Comparison of ENCODE assay signal across 16 mouse cellular contexts in genomic region chr19:5665465-5665864, GRCm38 (mm10). TPM values are rescaled to one million over a fixed set of nuclear protein-coding genes. Genes with fewer than 3 reads are reported as not detected.
A peak's percentile ranks its signal among the peaks of the same experiment; 100 is the strongest.
DNase-seq lines count a peak whose midpoint lies in the region; ATAC-seq and TF ChIP-seq lines count a peak whose summit lies in the region.
"Had no signal": no experiment of that assay in that cellular context is flagged by ENCODE, and none has a peak within 500 bp of the region (broad histone marks: within the 10 kb centered on the region; RNA-seq: fewer than 3 reads in every experiment).

No protein-coding gene starts in this region.

- H3K9me3 ChIP-seq in embryonic facial prominence, embryonic 13.5 days, result no peaks in the 10 kb centered on the region
- H3K9me3 ChIP-seq in liver, postnatal 0 days (ENCODE audit: low read length), result no peaks in the 10 kb centered on the region
- H3K9me3 ChIP-seq: hindbrain, embryonic 15.5 days; midbrain, embryonic 12.5 days had no signal

- H3K36me3 ChIP-seq in embryonic facial prominence, embryonic 13.5 days, result peaks cover 61% of the 10 kb centered on the region
- peaks cover 18% of the 10 kb centered on the region for H3K36me3 ChIP-seq in liver, postnatal 0 days (replicated peaks; ENCODE audit: insufficient read depth, low read length)

- H3K4me2 ChIP-seq in embryonic facial prominence, embryonic 13.5 days, result no peak overlapping the region
- peak overlapping the region; percentile 80 for H3K4me2 ChIP-seq in liver, postnatal 0 days (ENCODE audit: low read depth, low read length)
- H3K4me2 ChIP-seq: hindbrain, embryonic 15.5 days; lung, embryonic 14.5 days; midbrain, embryonic 12.5 days had no signal

- peak; percentile 73 for DNase-seq in spleen, adult 12 weeks (ENCODE audit: low spot score)
- DNase-seq in spleen, adult 18-20 months, result no peak
- peak; percentile 81 for DNase-seq in liver, postnatal 0 days
- DNase-seq in layer of hippocampus, adult 18-20 months (ENCODE audit: low spot score in 2 of 2), result no peak
- no peak for DNase-seq in adrenal gland, postnatal 36 days
- DNase-seq in embryo, embryonic 11 days, result no peak
- DNase-seq: heart, adult 18-20 months; kidney, postnatal 10 days; lung, embryonic 14.5 days; right cerebral cortex, postnatal 14 days had no signal

- H3K27me3 ChIP-seq in embryonic facial prominence, embryonic 13.5 days, result no peaks in the 10 kb centered on the region
- H3K27me3 ChIP-seq in liver, postnatal 0 days (ENCODE audit: insufficient read depth, low read length), result no peaks in the 10 kb centered on the region
- H3K27me3 ChIP-seq: hindbrain, embryonic 15.5 days; midbrain, embryonic 12.5 days had no signal

- no peak overlapping the region for H3K4me3 ChIP-seq in embryonic facial prominence, embryonic 13.5 days
- peak overlapping the region; percentile 6; the same call in 1 of the 2 replicates for H3K4me3 ChIP-seq in liver, postnatal 0 days (ENCODE audit: low read depth, low read length)
- H3K4me3 ChIP-seq: hindbrain, embryonic 15.5 days; left cerebral cortex, adult 2 months; midbrain, embryonic 12.5 days had no signal

- peaks cover 20% of the 10 kb centered on the region for H3K4me1 ChIP-seq in embryonic facial prominence, embryonic 13.5 days
- peaks cover 40% of the 10 kb centered on the region for H3K4me1 ChIP-seq in liver, postnatal 0 days (ENCODE audit: insufficient read depth)

- no peak for TF ChIP-seq CTCF in liver, postnatal 0 days (IDR thresholded peaks at IDR 0.05; ENCODE audit: low read depth)

- no peak for ATAC-seq in embryonic facial prominence, embryonic 13.5 days (ENCODE audit: insufficient number of reproducible peaks, insufficient read depth, low FRiP score, low TSS enrichment, low read depth)
- peak; percentile 79 for ATAC-seq in liver, postnatal 0 days
- ATAC-seq: forebrain, embryonic 16.5 days had no signal

- 90% methylated on average over 15 of the region's 15 CpGs for WGBS in embryonic facial prominence, embryonic 13.5 days
- WGBS in liver, postnatal 0 days (ENCODE audit: insufficient replicate concordance), result 52% methylated on average over 15 of the region's 15 CpGs

- H3K27ac ChIP-seq in embryonic facial prominence, embryonic 13.5 days, result no peak overlapping the region
- H3K27ac ChIP-seq in liver, postnatal 0 days (ENCODE audit: low read depth), result peak overlapping the region; percentile 84
- H3K27ac ChIP-seq: hindbrain, embryonic 15.5 days; left cerebral cortex, adult 2 months; midbrain, embryonic 12.5 days had no signal

- peak; percentile 82 for TF ChIP-seq EP300 in liver, postnatal 0 days (IDR thresholded peaks at IDR 0.05; ENCODE audit: low read depth)

- H3K9ac ChIP-seq in embryonic facial prominence, embryonic 13.5 days, result peak overlapping the region; percentile 27
- peak overlapping the region; percentile 39 for H3K9ac ChIP-seq in liver, postnatal 0 days (replicated peaks)
- H3K9ac ChIP-seq: hindbrain, embryonic 15.5 days; lung, embryonic 14.5 days; midbrain, embryonic 12.5 days had no signal

RNA-seq across cellular contexts. Expression of gene Sipa1, which starts 2.0 kb away (rescaled TPM):
- 24.1 and 24.6 TPM in 2 replicates for polyA plus RNA-seq in embryonic facial prominence, embryonic 13.5 days (2015; fragmentation: Nextera tagmentation; extraction: Ambion mirVana)
- 14.1 and 15.3 TPM in 2 replicates for polyA plus RNA-seq in liver, postnatal 0 days (2015; fragmentation: Nextera tagmentation; extraction: Ambion mirVana)
- total RNA-seq in layer of hippocampus, adult 18-20 months (2021), result 10 to 100 TPM; 16.5 to 17.3 TPM
- 10 to 100 TPM; 40.5 to 57.2 TPM for total RNA-seq in adrenal gland, postnatal 36 days (2021)

RNA-seq across cellular contexts. Expression of gene Map3k11, which starts 23.1 kb away (rescaled TPM):
- polyA plus RNA-seq in embryonic facial prominence, embryonic 13.5 days (2015; fragmentation: Nextera tagmentation; extraction: Ambion mirVana), result 19.2 and 20.5 TPM in 2 replicates
- polyA plus RNA-seq in liver, postnatal 0 days (2015; fragmentation: Nextera tagmentation; extraction: Ambion mirVana), result 10.4 and 12.5 TPM in 2 replicates
- 10 to 100 TPM; 17.6 to 18.1 TPM for total RNA-seq in layer of hippocampus, adult 18-20 months (2021)
- total RNA-seq in adrenal gland, postnatal 36 days (2021), result 10 to 100 TPM; 44.7 to 45.8 TPM

RNA-seq across cellular contexts. Expression of gene Pcnx3, which starts 23.2 kb away (rescaled TPM):
- 25.6 and 26.5 TPM in 2 replicates for polyA plus RNA-seq in embryonic facial prominence, embryonic 13.5 days (2015; fragmentation: Nextera tagmentation; extraction: Ambion mirVana)
- polyA plus RNA-seq in liver, postnatal 0 days (2015; fragmentation: Nextera tagmentation; extraction: Ambion mirVana), result 5.2 and 5.6 TPM in 2 replicates
- 10 to 100 TPM; 58.3 to 68.6 TPM for total RNA-seq in layer of hippocampus, adult 18-20 months (2021)
- 100 to 1,000 TPM in 1 of 2 experiments, 10 to 100 TPM in 1; 89.5 to 108 TPM for total RNA-seq in adrenal gland, postnatal 36 days (2021)

RNA-seq across cellular contexts. Expression of gene Rela, which starts 28.2 kb away (rescaled TPM):
- polyA plus RNA-seq in embryonic facial prominence, embryonic 13.5 days (2015; fragmentation: Nextera tagmentation; extraction: Ambion mirVana), result 47.4 and 53.0 TPM in 2 replicates
- polyA plus RNA-seq in liver, postnatal 0 days (2015; fragmentation: Nextera tagmentation; extraction: Ambion mirVana), result 21.3 and 22.6 TPM in 2 replicates
- 10 to 100 TPM; 16.2 to 21.1 TPM for total RNA-seq in layer of hippocampus, adult 18-20 months (2021)
- 10 to 100 TPM; 85.7 to 86.4 TPM for total RNA-seq in adrenal gland, postnatal 36 days (2021)

RNA-seq across cellular contexts. Expression of gene Kcnk7, which starts 38.7 kb away (rescaled TPM):
- polyA plus RNA-seq in embryonic facial prominence, embryonic 13.5 days (2015; fragmentation: Nextera tagmentation; extraction: Ambion mirVana), result 0.52 and 0.59 TPM in 2 replicates
- polyA plus RNA-seq in liver, postnatal 0 days (2015; fragmentation: Nextera tagmentation; extraction: Ambion mirVana), result 0.17 and 0.18 TPM in 2 replicates
- total RNA-seq in layer of hippocampus, adult 18-20 months (2021), result not detected
- total RNA-seq in adrenal gland, postnatal 36 days (2021), result not detected
- total RNA-seq: heart, adult 18-20 months; left cerebral cortex, adult 2 months had no signal
- polyA plus RNA-seq: neural tube, embryonic 14.5 days had no signal

Comparison
In these comparisons a context has a peak if more than half of its experiments do, and no peak if none do; other contexts are left out.
1. DNase-seq: peak in spleen, adult 12 weeks (single experiment) and liver, postnatal 0 days (single experiment); none in spleen, adult 18-20 months (0 of 2), layer of hippocampus, adult 18-20 months (0 of 2), adrenal gland, postnatal 36 days (0 of 2) and embryo, embryonic 11 days (single experiment).